Mouse (Mus musculus) gastrocnemius, postnatal 4 days (tissue): ENCODE data around the gene Gzmk. TPM values are rescaled to one million over a fixed set of nuclear protein-coding genes. Genes with fewer than 3 reads are reported as not detected.

Source experiments
- DNase-seq, 2 experiments: peaks; one replicate each; pipeline ENCODE4 v3.0.0; 2021 to 2022; ENCODE audit warnings: low spot score in 2 of 2, mixed read lengths in 2 of 2
- total RNA-seq, 2 experiments: library from RNA; stranded (reverse); gene quantifications; 2 replicates each; pipeline ENCODE4 v1.2.3; 2021

The Gzmk gene
- total RNA-seq, 2 experiments from 2014 or later, result not detected

GRCm38 (mm10) chr13:113203146-113203545 lies 22.6 kb downstream of the Gzmk start:
- DNase-seq, result no peak

- DNase-seq, result no peak
Measured at GRCm38 (mm10) chr13:113202184-113202583, 23.5 kb downstream of the Gzmk start.

GRCm38 (mm10) chr13:113201631-113202030 lies 24.1 kb downstream of the Gzmk start:
- peak in 1 of 2 experiments; percentile 5 for DNase-seq

- no peak for DNase-seq
Measured at GRCm38 (mm10) chr13:113200726-113201125, 25.0 kb downstream of the Gzmk start.

GRCm38 (mm10) chr13:113199331-113199730 lies 26.4 kb downstream of the Gzmk start:
- no peak for DNase-seq

- DNase-seq, result no peak
Measured at GRCm38 (mm10) chr13:113197872-113198502, 27.7 kb downstream of the Gzmk start.

GRCm38 (mm10) chr13:113196808-113197674 lies 28.7 kb downstream of the Gzmk start:
- no peak for DNase-seq

GRCm38 (mm10) chr13:113183720-113184119 lies 42.0 kb downstream of the Gzmk start:
- no peak for DNase-seq

- no peak for DNase-seq
Measured at GRCm38 (mm10) chr13:113183310-113183709, 42.4 kb downstream of the Gzmk start.

GRCm38 (mm10) chr13:113174162-113174561 lies 51.5 kb downstream of the Gzmk start:
- no peak for DNase-seq

GRCm38 (mm10) chr13:113170256-113170655 lies 55.5 kb downstream of the Gzmk start:
- DNase-seq, result no peak

- DNase-seq, result no peak
Measured at GRCm38 (mm10) chr13:113168018-113168534, 57.6 kb downstream of the Gzmk start.

- no peak for DNase-seq
Measured at GRCm38 (mm10) chr13:113164252-113165005, 61.3 kb downstream of the Gzmk start.

GRCm38 (mm10) chr13:113151556-113151955 lies 74.2 kb downstream of the Gzmk start:
- no peak for DNase-seq

- no peak for DNase-seq
Measured at GRCm38 (mm10) chr13:113139597-113139996, 86.1 kb downstream of the Gzmk start.

GRCm38 (mm10) chr13:113129974-113130373 lies 95.7 kb downstream of the Gzmk start:
- DNase-seq, result no peak

Other genes starting within 250 kb of the Gzmk start
- under 1 TPM in 1 of 2 experiments, not detected in 1; 0.26 TPM for gene Ccno, start 238.1 kb downstream of the Gzmk start, total RNA-seq
- gene Mcidas, start 232.1 kb downstream of the Gzmk start, total RNA-seq, result not detected
- gene Cdc20b, start 190.8 kb downstream of the Gzmk start, total RNA-seq, result not detected
- 10 to 100 TPM; 54.8 to 60.8 TPM for gene Gpx8, start 179.5 kb downstream of the Gzmk start, total RNA-seq
- gene Gzma, start 124.9 kb downstream of the Gzmk start, total RNA-seq, result not detected
- 1 to 10 TPM; 3.8 to 4.2 TPM for gene Esm1, start 16.2 kb downstream of the Gzmk start, total RNA-seq
- 10 to 100 TPM; 15.3 to 21.3 TPM for gene BC067074, start 67.3 kb upstream of the Gzmk start, total RNA-seq